Mouse (Mus musculus) neural tube, embryonic 14.5 days (tissue): Measurements from ENCODE around the gene Arhgap20. TPM values are rescaled to one million over a fixed set of nuclear protein-coding genes. Genes with fewer than 3 reads are reported as not detected.

Experiments used
- ATAC-seq: fragments of 200-750 bp; cut with Nextera tagmentation; 2 replicates; pipeline ENCODE4 v1.8.0; 2017; ENCODE audit warnings: low read depth, mild to moderate bottlenecking, moderate TSS enrichment, moderate library complexity
- H3K27ac ChIP-seq: fragments of 300-500 bp; sonication (generic); 2 replicates; pipeline ENCODE4 v1.5.1; 2014; ENCODE audit warnings: low read depth, mild to moderate bottlenecking, control low read depth, low read length, moderate library complexity, mixed read lengths
- H3K27me3 ChIP-seq: fragments of 300-500 bp; sonication (generic); 2 replicates; pipeline ENCODE4 v1.6.1; 2014; ENCODE audit warnings: low read length; ENCODE audit not compliant: control insufficient read depth, insufficient read depth
- H3K36me3 ChIP-seq: fragments of 300-500 bp; sonication (generic); 2 replicates; pipeline ENCODE4 v1.6.1; 2014; ENCODE audit warnings: low read length, mixed read lengths; ENCODE audit not compliant: control insufficient read depth, insufficient read depth
- H3K4me1 ChIP-seq: fragments of 300-500 bp; sonication (generic); 2 replicates; pipeline ENCODE4 v1.6.1; 2014; ENCODE audit warnings: low read length; ENCODE audit not compliant: control insufficient read depth, insufficient read depth
- H3K4me2 ChIP-seq: fragments of 300-500 bp; sonication (generic); 2 replicates; pipeline ENCODE4 v1.6.1; 2014; ENCODE audit warnings: mild to moderate bottlenecking, low read depth, low read length, control low read depth
- H3K4me3 ChIP-seq: fragments of 300-500 bp; sonication (generic); 2 replicates; pipeline ENCODE4 v1.5.1; 2014; ENCODE audit warnings: low read depth, low read length, control low read depth, mixed read lengths
- H3K9ac ChIP-seq: fragments of 300-500 bp; sonication (generic); replicated peaks from 2 replicates; pipeline ENCODE4 v1.6.1; 2014; ENCODE audit warnings: low read depth, mild to moderate bottlenecking, control low read depth, low read length, mixed read lengths
- H3K9me3 ChIP-seq: fragments of 300-500 bp; sonication (generic); 2 replicates; pipeline ENCODE4 v1.6.1; 2016; ENCODE audit warnings: low read length; ENCODE audit not compliant: control insufficient read depth
- WGBS: fragments of 180-500 bp; shearing (Covaris S2); extraction: QIAGEN DNeasy Blood & Tissue Kit; methylation state at CpG from one replicate; pipeline ENCODE4 v1.1.7; 2014; 5-methylcytosine and 5-hydroxymethylcytosine counted together
- polyA plus RNA-seq: library from polyadenylated mRNA; unstranded; fragments of >200 nt; fragmentation: Nextera tagmentation; extraction: Ambion mirVana; gene quantifications from 2 replicates; pipeline ENCODE4 v1.2.1, GENCODE M21; 2014

Arhgap20 gene
- 39.1 and 49.6 TPM in 2 replicates for polyA plus RNA-seq

GRCm38 (mm10) chr9:51764921-51765416 lies at the start of gene Arhgap20:
TSS of gene Arhgap20 (plus strand) at chr9:51765337.
- Histone ChIP-seq H3K36me3 (no peaks in the 10 kb centered on the region), H3K4me2 (peak within 1 kb of the TSS; percentile 78), H3K27me3 (no peaks in the 10 kb centered on the region), H3K9ac (peak within 1 kb of the TSS; percentile 87), H3K27ac (peak within 1 kb of the TSS; percentile 87), H3K4me3 (peak within 1 kb of the TSS; percentile 74), H3K9me3 (no peaks in the 10 kb centered on the region), H3K4me1 (peaks cover 4% of the 10 kb centered on the region; the same call in 1 of the 2 replicates)
- peak; percentile 95 for ATAC-seq
- 0% methylated on average over 49 of the region's 77 CpGs for WGBS

DNA sequence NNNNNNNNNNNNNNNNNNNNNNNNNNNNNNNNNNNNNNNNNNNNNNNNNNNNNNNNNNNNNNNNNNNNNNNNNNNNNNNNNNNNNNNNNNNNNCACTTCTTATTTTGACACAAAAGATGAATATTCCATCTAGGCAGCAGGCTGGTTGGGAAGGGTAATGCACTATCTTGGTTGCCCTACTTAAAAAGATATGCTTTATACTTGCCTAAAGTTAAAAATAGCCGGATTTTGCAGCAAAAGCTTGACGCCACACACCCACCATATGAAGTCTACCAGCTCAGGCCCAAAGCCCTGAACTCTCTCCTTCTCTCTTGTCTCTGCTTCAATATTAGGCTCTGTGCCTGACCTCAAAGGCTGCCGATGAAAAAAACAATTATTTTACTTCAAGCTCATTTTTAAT lies 46.3 kb upstream of the Arhgap20 start:
- Histone ChIP-seq H3K27me3 (no peaks in the 10 kb centered on the region), H3K9me3 (no peaks in the 10 kb centered on the region), H3K27ac (no peak overlapping the region), H3K4me3 (no peak overlapping the region), H3K4me1 (no peaks in the 10 kb centered on the region), H3K9ac (no peak overlapping the region), H3K4me2 (no peak overlapping the region), H3K36me3 (no peaks in the 10 kb centered on the region)
- no peak for ATAC-seq
- 88% methylated on average over 3 of the region's 3 CpGs for WGBS

DNA sequence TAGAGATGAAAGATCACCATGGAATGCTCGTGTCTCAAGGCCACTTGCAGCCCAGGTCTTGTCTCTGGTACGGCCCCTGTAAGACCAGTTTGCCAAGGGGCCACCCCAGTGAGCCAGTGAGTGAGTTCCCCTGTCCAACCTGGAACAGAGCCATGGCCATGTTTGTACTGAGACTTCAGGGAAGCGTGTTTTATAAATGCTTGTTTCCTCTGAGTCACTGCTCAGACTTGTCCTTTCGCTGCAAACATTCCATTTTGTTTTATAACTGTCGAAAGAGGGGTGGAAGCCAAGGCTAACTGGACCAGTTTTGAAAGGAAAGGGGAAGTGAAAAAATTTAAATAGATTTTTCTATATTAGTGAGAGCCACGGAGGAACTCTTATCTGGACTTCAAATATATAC lies 37.2 kb upstream of the Arhgap20 start:
- Histone ChIP-seq H3K9me3 (no peaks in the 10 kb centered on the region), H3K4me2 (no peak overlapping the region), H3K36me3 (no peaks in the 10 kb centered on the region), H3K4me3 (no peak overlapping the region), H3K27ac (no peak overlapping the region), H3K4me1 (no peaks in the 10 kb centered on the region), H3K27me3 (no peaks in the 10 kb centered on the region), H3K9ac (no peak overlapping the region)
- no peak for ATAC-seq
- WGBS: 64% methylated on average over 6 of the region's 6 CpGs

GRCm38 (mm10) chr9:51735180-51736034 lies 29.7 kb upstream of the Arhgap20 start:
- no peak overlapping the region for H3K4me3 ChIP-seq
- no peaks in the 10 kb centered on the region for H3K36me3 ChIP-seq
- H3K4me1 ChIP-seq: peaks cover 19% of the 10 kb centered on the region
- 28% methylated on average over 9 of the region's 9 CpGs for WGBS
- no peaks in the 10 kb centered on the region for H3K27me3 ChIP-seq
- peak; percentile 58; the same call in 1 of the 2 replicates for ATAC-seq
- no peak overlapping the region for H3K9ac ChIP-seq
- H3K9me3 ChIP-seq: no peaks in the 10 kb centered on the region
- H3K27ac ChIP-seq: peak overlapping the region; percentile 6; the same call in 1 of the 2 replicates
- no peak overlapping the region for H3K4me2 ChIP-seq

DNA sequence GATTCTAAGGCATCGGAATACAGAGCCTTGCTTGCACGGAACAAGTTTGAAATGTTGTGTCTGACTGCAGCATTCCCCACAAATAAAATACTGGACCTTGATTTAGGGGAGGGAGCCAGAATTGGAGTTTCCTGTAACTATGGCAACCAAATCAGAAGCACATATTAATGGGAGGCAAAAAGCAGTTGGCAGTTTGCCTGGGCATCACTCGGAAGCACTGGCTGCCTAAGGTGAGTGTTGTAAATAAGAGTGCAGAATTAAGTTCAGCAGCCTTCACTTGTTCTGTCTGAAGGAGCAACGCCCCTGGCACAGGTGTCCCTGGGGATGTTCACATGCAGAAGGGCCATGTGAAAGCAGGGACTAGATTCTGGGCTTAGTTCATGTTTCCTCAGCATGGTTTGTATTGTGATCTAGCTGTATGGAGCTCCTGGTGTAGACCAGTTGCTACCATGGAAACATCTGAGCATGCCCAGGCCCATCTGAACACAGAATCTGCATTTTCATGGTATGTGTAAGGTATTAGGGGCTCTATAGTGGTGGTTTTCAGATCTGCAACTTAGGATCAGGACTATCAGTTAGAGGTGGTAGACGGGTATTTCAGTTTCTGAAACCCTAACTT lies 28.3 kb upstream of the Arhgap20 start:
- H3K9ac ChIP-seq: no peak overlapping the region
- 57% methylated on average over 5 of the region's 5 CpGs for WGBS
- no peaks in the 10 kb centered on the region for H3K9me3 ChIP-seq
- H3K27ac ChIP-seq: no peak overlapping the region
- peaks cover 19% of the 10 kb centered on the region for H3K4me1 ChIP-seq
- H3K36me3 ChIP-seq: no peaks in the 10 kb centered on the region
- no peak overlapping the region for H3K4me2 ChIP-seq
- no peak for ATAC-seq
- H3K27me3 ChIP-seq: no peaks in the 10 kb centered on the region
- no peak overlapping the region for H3K4me3 ChIP-seq

DNA sequence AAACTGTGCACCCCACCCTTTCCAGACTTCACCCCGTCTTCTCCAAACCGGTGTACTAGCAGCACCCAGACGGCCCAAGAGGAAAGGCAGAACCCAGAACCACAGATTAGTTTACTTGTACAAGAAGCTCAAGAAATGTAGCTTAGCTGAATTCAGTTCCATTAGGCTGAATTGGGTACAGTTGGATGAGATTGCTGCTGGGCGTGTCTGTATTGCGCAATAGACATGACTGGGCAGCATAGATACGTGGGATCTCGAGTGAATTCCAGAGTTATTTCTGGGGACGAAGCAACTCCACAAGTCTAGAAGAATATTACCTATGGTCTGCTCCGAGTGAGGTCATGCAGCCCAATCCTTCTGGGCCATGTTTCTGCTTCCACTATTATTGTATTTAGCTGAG lies 26.8 kb upstream of the Arhgap20 start:
- Histone ChIP-seq H3K27ac (no peak overlapping the region), H3K9ac (no peak overlapping the region), H3K4me1 (peaks cover 19% of the 10 kb centered on the region), H3K27me3 (no peaks in the 10 kb centered on the region), H3K36me3 (no peaks in the 10 kb centered on the region), H3K4me2 (no peak overlapping the region), H3K9me3 (no peaks in the 10 kb centered on the region), H3K4me3 (no peak overlapping the region)
- ATAC-seq: no peak
- WGBS: 92% methylated on average over 9 of the region's 9 CpGs

DNA sequence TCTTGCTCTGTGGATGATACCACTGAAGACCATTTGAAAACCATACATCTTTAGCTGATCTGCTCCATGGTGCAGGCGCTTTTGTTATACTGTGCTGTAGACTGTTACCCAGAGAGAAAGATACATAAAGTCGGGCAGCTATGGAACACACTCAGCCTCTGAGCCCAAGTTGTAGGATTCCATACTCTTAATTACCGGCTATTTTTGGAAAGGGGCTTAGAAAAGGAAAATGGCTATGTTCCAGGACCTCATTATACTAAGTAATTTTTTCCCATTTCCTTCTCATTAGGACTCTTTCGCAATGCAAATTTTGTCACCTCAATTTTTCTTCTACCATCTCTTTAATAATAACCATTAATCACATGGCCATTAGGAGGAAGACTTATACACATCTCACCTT lies 25.3 kb upstream of the Arhgap20 start:
- H3K9ac ChIP-seq: no peak overlapping the region
- WGBS: 85% methylated on average over 4 of the region's 4 CpGs

GRCm38 (mm10) chr9:51750144-51750543 lies 15.0 kb upstream of the Arhgap20 start:
- no peaks in the 10 kb centered on the region for H3K4me1 ChIP-seq
- ATAC-seq: no peak
- H3K9me3 ChIP-seq: no peaks in the 10 kb centered on the region
- WGBS: 86% methylated on average over 4 of the region's 4 CpGs
- H3K4me3 ChIP-seq: no peak overlapping the region
- no peak overlapping the region for H3K9ac ChIP-seq
- H3K36me3 ChIP-seq: no peaks in the 10 kb centered on the region
- H3K27me3 ChIP-seq: no peaks in the 10 kb centered on the region
- H3K4me2 ChIP-seq: no peak overlapping the region
- H3K27ac ChIP-seq: no peak overlapping the region

More for the DNA sequence above, 25.3 kb upstream of the Arhgap20 start:
- no peak overlapping the region for H3K4me3 ChIP-seq
- no peaks in the 10 kb centered on the region for H3K27me3 ChIP-seq
- peaks cover 19% of the 10 kb centered on the region for H3K4me1 ChIP-seq
- ATAC-seq: no peak
- no peaks in the 10 kb centered on the region for H3K36me3 ChIP-seq
- no peak overlapping the region for H3K4me2 ChIP-seq
- H3K27ac ChIP-seq: no peak overlapping the region
- no peaks in the 10 kb centered on the region for H3K9me3 ChIP-seq

GRCm38 (mm10) chr9:51761003-51761402 lies 4.1 kb upstream of the Arhgap20 start:
- no peak for ATAC-seq
- H3K4me3 ChIP-seq: no peak overlapping the region
- WGBS: 70% methylated on average over 2 of the region's 2 CpGs

More at GRCm38 (mm10) chr9:51761003-51761402, 4.1 kb upstream of the Arhgap20 start:
- no peaks in the 10 kb centered on the region for H3K27me3 ChIP-seq
- no peaks in the 10 kb centered on the region for H3K36me3 ChIP-seq
- no peaks in the 10 kb centered on the region for H3K9me3 ChIP-seq
- no peaks in the 10 kb centered on the region for H3K4me1 ChIP-seq
- H3K27ac ChIP-seq: no peak overlapping the region
- H3K9ac ChIP-seq: no peak overlapping the region
- no peak overlapping the region for H3K4me2 ChIP-seq
